Mouse (Mus musculus) stomach, postnatal 0 days (tissue): ENCODE measurements around the gene Sash1.

ENCODE experiments used
- CTCF ChIP-seq: IDR thresholded peaks from 2 replicates; pipeline ENCODE4 v1.5.1; 2016; ENCODE audit warnings: antibody characterized with exemption, low read depth, mild to moderate bottlenecking, moderate library complexity
- EP300 ChIP-seq: optimal IDR thresholded peaks from 2 replicates; pipeline ENCODE3; 2016; ENCODE audit warnings: antibody characterized with exemption

GRCm38 (mm10) chr10:8759228-8759627, 126.6 kb downstream of the Sash1 start:
- TF ChIP-seq CTCF (no peak), EP300 (no peak)
